Mouse (Mus musculus): ENCODE measurements around the gene Bcap29. TPM values are rescaled to one million over a fixed set of nuclear protein-coding genes. Genes with fewer than 3 reads are reported as not detected.
"Not testable (repeated sequence)": the region's sequence is repeated elsewhere in the genome, so short reads cannot be mapped to it uniquely, and the experiment has no call there.

The Bcap29 gene
- total RNA-seq, 2 experiments from 2014 or later = 25.6 to 26.9 TPM

DNA sequence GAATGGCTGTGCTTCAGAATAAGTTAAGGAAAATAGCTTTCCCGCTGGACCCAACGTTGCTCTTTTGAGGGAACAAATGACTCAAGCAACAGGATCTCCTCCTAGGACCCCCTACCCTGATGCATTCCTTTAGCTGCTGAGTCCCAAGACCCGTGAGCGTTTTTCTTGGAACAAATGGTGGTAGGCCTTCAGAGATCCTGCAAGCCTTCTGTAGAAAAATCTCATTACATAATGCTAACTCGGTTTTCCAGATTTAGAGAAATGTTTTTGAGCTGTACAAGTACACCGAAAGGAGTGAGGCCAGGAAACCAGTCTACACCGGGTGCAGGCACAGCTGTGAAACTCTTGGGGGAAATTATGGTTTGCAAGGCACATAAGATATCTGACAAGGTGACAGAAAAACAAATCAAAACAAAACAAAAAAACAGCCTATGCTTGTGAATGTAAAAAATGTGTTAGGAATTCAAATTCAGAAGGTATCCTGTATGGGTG, 53.1 kb downstream of the Bcap29 start:
- no peak for DNase-seq
- intact Hi-C loops (cut with DNase I; ENCODE audit: low total_unique reads) = no loop called here

DNA sequence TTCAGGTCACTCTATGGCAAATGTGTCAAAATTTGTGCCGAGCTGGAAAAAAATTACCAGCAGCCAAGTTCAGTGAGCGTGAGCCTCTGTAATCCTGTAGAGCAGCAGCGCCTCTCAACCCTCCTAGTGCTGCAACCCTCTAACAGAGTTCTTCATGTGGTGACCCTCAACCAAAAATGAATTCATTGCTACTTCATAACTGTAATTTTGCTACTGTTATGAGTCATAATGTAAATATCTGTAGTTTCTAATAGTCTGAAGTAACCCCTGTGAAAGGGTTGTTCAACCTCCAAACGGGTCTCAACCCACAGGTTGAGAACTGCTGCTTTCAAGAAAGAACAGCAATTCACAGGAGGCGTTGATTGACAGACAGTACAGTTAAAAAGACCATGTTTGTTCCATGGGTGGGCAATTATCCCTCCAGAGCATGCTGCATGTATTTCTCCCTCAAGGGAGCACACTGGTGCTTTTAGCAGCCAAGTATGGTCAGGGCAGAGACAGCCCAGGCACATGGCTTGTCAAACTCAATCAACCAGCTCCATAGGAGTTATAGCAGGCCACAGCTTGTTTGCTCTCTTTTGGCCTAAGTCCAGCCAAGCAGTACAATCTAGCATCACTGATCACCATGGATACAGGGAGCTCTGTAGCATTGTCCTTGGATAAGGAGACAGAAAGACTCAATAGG, 53.7 kb downstream of the Bcap29 start:
- intact Hi-C loops (cut with DNase I; ENCODE audit: low total_unique reads) = no loop called here
- DNase-seq = no peak

DNA sequence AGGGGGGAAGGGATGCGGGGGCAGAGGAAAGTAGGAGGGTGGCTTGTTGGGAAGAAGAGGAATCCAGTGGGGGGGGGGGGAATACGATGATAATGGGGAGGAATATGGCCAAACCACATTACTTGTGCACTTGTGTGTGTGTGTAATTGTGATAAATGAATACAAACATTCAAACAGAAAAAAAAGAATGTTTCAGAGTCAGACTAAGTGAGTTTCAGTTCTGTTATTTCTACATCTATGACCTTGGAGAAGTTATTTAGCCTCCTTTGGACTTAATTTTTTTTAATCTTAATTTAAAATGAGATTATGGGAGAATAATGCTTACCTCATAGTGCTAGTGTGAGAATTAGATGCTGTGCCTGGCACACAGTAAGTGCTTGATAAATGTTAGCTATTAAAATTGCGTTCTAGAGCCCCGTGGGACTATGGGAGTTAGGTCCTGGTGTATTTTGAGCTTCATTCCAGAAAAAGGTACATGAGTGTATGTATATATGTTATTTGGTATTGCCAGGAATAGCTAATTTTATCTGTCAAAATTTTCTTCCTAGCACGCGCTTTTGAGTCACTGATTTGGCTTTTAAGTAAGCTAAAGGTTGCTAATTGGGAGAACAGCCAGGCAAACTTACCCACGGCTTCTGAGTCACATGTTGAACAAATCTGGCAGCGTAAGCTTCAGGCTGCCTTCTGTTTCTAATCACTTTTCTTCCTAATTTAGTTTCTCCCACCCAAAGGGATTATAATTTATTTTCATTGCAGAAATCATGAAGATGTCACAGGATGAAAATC, 55.6 kb downstream of the Bcap29 start:
- intact Hi-C loops (cut with DNase I; ENCODE audit: low total_unique reads) = no loop called here
- DNase-seq = no peak

DNA sequence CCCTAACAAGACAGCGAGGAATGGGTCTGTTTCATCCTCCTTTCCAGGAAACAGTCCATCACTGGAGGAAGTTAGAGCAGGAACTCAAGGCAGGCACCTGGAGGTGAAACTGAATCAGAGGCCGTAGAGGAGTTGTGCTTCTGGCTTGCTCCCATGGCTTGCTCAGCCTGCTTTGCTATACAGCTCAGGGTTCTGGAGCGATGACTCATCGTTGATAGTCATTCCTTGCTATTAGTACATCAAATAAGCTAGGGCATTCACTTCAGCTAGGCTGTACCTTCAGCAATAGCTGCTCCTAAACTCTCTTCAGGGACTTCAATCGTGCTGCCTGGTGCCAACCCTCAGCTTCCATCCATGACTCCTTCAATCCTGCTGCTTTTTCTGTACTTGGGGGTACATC, 60.0 kb downstream of the Bcap29 start:
- DNase-seq = no peak
- intact Hi-C loops (cut with DNase I; ENCODE audit: low total_unique reads) = no loop called here

DNA sequence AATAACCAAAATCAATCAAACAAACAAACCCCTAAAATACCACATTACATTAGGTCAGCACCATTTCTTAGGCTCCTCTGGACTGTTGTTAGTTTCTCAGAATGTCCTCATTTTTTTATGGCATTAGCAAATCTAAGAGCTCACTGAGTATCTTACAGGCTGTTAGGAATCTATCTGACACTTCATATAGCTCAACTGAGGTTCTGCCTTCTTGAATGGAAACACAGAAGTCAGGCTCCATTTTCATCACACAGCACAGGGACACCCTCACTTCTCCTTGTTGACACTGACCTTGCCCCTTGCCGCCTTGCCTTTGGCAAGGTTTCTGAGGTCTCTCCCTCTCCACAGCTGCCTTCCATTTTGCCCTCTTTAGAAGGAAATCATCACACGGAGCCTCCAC, 64.7 kb downstream of the Bcap29 start:
- no peak for DNase-seq

DNA sequence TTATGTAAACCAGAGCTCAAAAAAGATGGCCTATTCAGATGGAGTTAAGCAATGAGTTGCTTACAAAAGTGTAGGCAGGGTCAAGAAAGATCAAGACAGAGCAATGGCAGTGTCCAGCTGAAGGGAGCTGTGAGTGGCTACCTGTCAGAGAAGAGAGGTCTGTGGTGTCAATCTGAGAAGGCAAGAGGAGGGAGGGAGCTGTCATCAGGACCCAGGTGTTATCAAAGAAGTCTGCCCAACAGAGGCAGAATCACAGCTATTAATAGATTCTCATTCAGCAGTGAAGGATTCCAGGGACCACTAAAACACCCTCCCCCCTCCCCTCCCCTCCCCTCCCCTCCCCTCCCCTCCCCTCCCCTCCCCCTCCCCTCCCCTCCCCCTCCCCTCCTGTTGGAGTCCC, 65.8 kb downstream of the Bcap29 start:
- intact Hi-C loops (cut with DNase I; ENCODE audit: low total_unique reads) = no loop called here
- DNase-seq = no peak

More for the DNA sequence above, 64.7 kb downstream of the Bcap29 start:
- intact Hi-C loops (cut with DNase I; ENCODE audit: low total_unique reads) = no loop called here

DNA sequence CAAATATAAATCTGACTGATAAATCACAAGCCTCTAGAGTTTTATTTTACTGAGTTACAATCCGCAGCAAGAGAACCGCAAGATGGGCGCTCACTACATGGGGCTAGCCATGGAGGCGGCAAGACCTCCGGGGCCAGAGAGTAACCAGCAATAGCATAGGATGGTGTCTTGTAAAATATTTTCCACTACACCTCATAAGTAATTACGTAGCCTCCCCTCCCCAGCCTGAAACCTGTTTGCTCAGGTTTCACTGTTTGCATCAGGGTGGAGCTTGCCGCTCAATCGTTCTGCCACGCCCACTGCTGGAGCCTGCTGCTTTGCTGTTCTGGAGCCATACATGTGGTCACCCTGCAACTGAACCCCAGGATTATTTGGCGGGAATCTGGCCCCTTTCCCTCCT, 66.9 kb downstream of the Bcap29 start:
- intact Hi-C loops (cut with DNase I; ENCODE audit: low total_unique reads) = not testable (repeated sequence)

DNA sequence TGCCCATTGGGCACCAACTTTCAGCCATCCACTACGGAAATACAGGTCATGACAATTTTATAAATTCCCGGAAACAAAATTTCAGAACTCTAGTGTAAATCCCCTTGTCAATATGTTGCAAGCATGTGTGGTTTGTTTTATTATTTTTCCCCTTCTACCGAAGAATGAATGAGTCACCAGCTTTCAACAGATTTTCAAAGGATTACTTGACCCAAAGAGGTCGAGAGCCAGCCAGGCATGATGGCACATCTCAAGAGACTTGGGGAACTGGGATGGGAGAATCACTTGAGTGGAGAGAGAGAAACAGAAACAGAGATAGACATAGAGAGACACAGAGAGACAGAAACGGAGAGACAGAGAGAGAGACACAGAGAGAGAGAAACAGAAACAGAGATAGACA, 73.7 kb downstream of the Bcap29 start:
- intact Hi-C loops (cut with DNase I; ENCODE audit: low total_unique reads) = no loop called here
- no peak for DNase-seq

More for the DNA sequence above, 66.9 kb downstream of the Bcap29 start:
- not testable (repeated sequence) for DNase-seq

DNA sequence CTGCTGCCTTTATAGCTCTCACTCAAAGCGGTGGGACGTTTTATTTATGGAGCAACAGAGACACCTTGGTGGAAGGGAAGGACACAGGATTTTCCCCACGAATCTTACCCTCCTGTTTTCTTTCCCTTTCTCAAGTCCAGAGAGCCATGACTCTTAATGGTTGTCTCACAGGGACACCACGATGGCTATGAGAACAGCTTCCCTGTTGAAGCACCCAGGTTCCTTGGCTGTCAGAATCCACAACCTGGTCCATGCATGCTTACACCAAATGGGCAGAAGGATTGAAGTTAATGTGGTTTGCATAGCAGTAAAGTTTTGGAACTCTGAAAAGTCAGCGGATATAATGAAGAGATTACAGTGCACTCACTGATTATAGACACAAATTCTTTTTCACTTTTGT, 74.5 kb downstream of the Bcap29 start:
- intact Hi-C loops (cut with DNase I; ENCODE audit: low total_unique reads) = no loop called here
- no peak for DNase-seq

DNA sequence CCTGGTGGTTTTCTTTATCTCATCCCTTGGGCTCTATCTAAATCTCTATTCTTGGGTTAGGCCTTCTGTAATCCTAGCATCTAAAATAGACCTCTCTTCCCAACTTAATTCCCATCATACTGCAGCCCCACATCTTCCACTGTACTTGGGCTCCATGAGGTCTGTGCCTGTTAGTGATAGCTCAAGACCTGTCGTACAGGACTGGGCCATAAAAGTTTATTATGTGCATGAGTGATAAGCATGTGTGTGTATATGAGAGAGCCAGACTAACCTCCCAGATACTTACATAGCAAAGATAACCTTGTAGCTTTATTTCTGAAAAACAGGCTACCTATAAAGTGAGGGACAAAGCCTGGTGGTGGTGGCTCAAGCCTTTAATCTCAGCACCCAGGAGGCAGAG, 80.1 kb downstream of the Bcap29 start:
- DNase-seq = no peak
- intact Hi-C loops (cut with DNase I; ENCODE audit: low total_unique reads) = no loop called here

DNA sequence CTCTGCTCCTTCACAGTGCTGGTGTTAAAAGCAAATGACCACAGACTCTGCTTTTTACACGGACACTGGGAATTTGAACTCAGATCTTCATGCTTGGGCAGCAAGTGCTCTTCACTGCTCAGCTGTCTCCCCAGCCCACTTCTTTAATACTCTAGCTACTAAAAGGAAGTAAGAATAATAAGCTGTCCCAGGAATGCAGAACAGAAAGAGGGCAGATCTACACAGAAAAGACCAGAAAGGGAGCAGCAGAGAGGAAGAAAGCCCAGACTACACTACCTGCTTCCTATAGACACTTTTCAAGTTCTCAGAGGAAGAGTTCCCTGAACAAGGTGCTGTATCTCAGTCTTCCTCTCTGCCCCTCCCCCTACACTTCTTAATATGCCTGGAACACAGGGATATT, 83.2 kb downstream of the Bcap29 start:
- no peak for DNase-seq
- intact Hi-C loops (cut with DNase I; ENCODE audit: low total_unique reads) = no loop called here

DNA sequence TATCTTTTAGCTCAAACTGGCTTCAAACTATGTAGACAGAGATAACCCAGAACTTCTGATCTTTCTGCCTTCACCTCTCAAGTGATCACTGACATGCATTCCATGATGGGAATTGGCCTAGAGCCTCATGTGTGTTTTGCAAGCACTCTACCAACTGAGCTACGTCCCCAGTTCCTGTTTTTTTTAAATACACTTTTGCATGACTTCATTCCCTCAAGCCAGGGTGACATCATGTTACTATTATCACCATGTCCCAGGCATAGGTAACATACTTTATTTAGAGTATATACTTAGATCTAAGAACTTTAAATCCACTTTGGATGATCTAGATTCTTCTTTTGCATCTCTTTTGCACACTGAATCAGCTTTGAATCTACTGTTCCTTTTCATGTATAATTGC, 88.4 kb downstream of the Bcap29 start:
- no peak for DNase-seq
- intact Hi-C loops (cut with DNase I; ENCODE audit: low total_unique reads) = no loop called here

DNA sequence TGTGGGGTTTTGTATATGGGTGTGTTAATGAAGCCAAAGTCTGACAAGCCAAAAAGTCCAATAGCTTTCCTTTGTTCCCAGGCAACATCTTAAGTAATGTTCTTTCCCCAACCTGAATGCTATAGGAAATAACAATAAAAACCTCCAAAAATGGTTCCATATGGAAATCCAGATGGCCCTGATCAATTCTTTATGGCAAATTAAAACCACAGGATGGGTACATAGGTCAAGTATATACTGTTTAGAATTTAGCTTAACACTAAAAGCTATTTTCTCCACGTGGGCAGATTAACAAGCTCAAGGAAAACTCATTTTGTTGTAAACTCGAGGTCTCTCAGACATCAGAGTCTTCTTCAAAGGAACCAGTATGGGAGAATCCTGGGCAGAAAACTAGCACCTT, 89.2 kb downstream of the Bcap29 start:
- no peak for DNase-seq
- intact Hi-C loops (cut with DNase I; ENCODE audit: low total_unique reads) = no loop called here

DNA sequence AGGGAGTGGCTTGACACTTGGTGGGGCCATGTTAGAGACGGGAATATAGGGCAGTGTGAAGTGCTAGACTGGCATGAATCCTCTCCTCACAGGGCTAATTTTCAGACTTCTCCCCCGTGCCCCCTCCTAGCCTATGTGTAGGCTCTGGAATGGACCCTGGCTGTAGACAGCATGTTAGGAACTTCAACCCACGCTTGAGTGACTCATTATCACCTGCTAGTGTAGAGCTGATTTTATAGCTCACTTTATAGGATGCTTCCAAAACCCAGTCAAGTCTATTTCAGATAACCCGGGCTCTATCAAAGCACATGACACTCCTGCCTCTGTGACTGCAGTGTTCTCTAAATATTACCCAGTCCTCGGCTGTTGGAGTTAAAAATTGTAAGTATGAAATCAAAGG, 92.9 kb downstream of the Bcap29 start:
- intact Hi-C loops (cut with DNase I; ENCODE audit: low total_unique reads) = no loop called here
- DNase-seq = no peak

Other genes with a start within 250 kb of the Bcap29 start
- gene Slc26a3, start 243.8 kb downstream of the Bcap29 start, total RNA-seq (2021) = not detected
- gene Cbll1, start 135.0 kb downstream of the Bcap29 start, total RNA-seq (2021) = 1 to 10 TPM; 7.1 to 8.0 TPM
- not detected for gene Slc26a4, start 74.7 kb downstream of the Bcap29 start, total RNA-seq (2021)
- 1 to 10 TPM; 3.0 to 4.8 TPM for gene Dus4l, start 20.2 kb upstream of the Bcap29 start, total RNA-seq (2021)
- gene Cog5, start 20.2 kb upstream of the Bcap29 start, total RNA-seq (2021) = 10 to 100 TPM; 20.1 to 22.6 TPM
- not detected for gene Gpr22, start 79.3 kb upstream of the Bcap29 start, total RNA-seq (2021)